ENCODE assay signal across 24 mouse cellular contexts in the genomic region with DNA sequence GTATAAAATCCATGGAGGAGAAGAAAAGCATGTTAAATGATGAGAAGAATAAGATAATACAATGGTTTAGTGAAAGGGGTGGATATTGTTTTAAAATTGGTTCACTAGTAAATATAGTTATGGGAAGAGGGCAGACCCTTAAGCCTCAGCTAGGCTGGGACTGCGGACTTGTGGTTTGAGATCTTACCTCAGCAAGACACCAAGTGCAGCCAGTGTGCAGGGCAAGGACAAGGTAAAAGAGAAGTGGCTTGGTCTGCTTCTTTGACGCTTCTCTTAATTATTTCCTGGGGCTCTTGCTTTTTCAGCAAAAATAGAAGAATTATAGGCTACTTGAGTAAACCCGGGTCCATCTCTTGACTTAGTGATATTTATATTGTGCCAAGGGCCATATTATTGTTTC. TPM values are rescaled to one million over a fixed set of nuclear protein-coding genes. Genes with fewer than 3 reads are reported as not detected.
DNase-seq lines count a peak whose midpoint lies in the region; ATAC-seq lines count a peak whose summit lies in the region.
"Had no signal": no experiment of that assay in that cellular context is flagged by ENCODE, and none has a peak within 500 bp of the region (broad histone marks: within the 10 kb centered on the region; RNA-seq: fewer than 3 reads in every experiment).

No protein-coding gene starts in this region.

- DNase-seq in heart, adult 11 months: peak; percentile 59
- DNase-seq in midbrain, embryonic 10.5 days (ENCODE audit: low spot score): no peak
- DNase-seq in c-Kit-positive CD71-positive TER-119-positive erythroid progenitor cells, embryonic 14.5 days (ENCODE audit: low spot score): no peak
- DNase-seq: adrenal gland, adult 8-10 months; adrenal gland, postnatal 14 days; adrenal gland, postnatal 36 days; B cell, adult 2 months; cerebellum, adult 11 months; cerebellum, adult 18-20 months; cerebellum, adult 8-10 months; cerebellum, adult 9-11 months; cerebellum, postnatal 14 days; cerebellum, postnatal 36 days had no signal

- no peaks in the 10 kb centered on the region for H3K36me3 ChIP-seq in heart, embryonic 11.5 days (ENCODE audit: control insufficient read depth, insufficient read depth, low read length)
- H3K36me3 ChIP-seq in midbrain, embryonic 10.5 days: no peaks in the 10 kb centered on the region
- H3K36me3 ChIP-seq: embryonic facial prominence, embryonic 10.5 days; embryonic facial prominence, embryonic 12.5 days; forebrain, embryonic 12.5 days; G1E had no signal

- no peak overlapping the region for H3K9ac ChIP-seq in heart, embryonic 11.5 days (ENCODE audit: low read depth, low read length)
- H3K9ac ChIP-seq: embryonic facial prominence, embryonic 12.5 days; forebrain, embryonic 12.5 days had no signal

- 74% methylated on average over 3 of the region's 3 CpGs for WGBS in heart, embryonic 11.5 days (ENCODE audit: insufficient replicate concordance)
- 82% methylated on average over 3 of the region's 3 CpGs for WGBS in midbrain, embryonic 10.5 days

- no peak overlapping the region for H3K4me3 ChIP-seq in heart, embryonic 11.5 days (ENCODE audit: low read depth, low read length)
- no peak overlapping the region for H3K4me3 ChIP-seq in midbrain, embryonic 10.5 days
- H3K4me3 ChIP-seq: embryonic facial prominence, embryonic 10.5 days; embryonic facial prominence, embryonic 12.5 days; forebrain, embryonic 12.5 days had no signal

- no peak overlapping the region for H3K4me2 ChIP-seq in heart, embryonic 11.5 days
- H3K4me2 ChIP-seq: embryonic facial prominence, embryonic 12.5 days; forebrain, embryonic 12.5 days had no signal

- no peak overlapping the region for H3K27ac ChIP-seq in heart, embryonic 11.5 days (ENCODE audit: low read depth, low read length)
- H3K27ac ChIP-seq in midbrain, embryonic 10.5 days (replicated peaks): no peak overlapping the region
- H3K27ac ChIP-seq: embryonic facial prominence, embryonic 10.5 days; embryonic facial prominence, embryonic 12.5 days; forebrain, embryonic 12.5 days had no signal

- no peaks in the 10 kb centered on the region for H3K27me3 ChIP-seq in heart, embryonic 11.5 days (ENCODE audit: control insufficient read depth, insufficient read depth, low read length)
- H3K27me3 ChIP-seq in midbrain, embryonic 10.5 days (ENCODE audit: low read depth, poor library complexity, severe bottlenecking): no peaks in the 10 kb centered on the region
- H3K27me3 ChIP-seq: embryonic facial prominence, embryonic 12.5 days; forebrain, embryonic 12.5 days had no signal

- no peak for ATAC-seq in heart, embryonic 11.5 days (replicated peaks; ENCODE audit: insufficient number of reproducible peaks, low FRiP score, low TSS enrichment)
- ATAC-seq in megakaryocyte, adult 5-6 weeks (ENCODE audit: poor library complexity, severe bottlenecking): peak; percentile 64
- ATAC-seq: activated CD4-positive, CD25-positive, alpha-beta regulatory T cell, adult 4 months; CD4-positive, CD25-positive, alpha-beta regulatory T cell, adult 4 months; forebrain, embryonic 14.5 days; forebrain, embryonic 16.5 days; Patski had no signal

- H3K9me3 ChIP-seq in heart, embryonic 11.5 days (replicated peaks; ENCODE audit: control insufficient read depth, low read length): no peaks in the 10 kb centered on the region
- no peaks in the 10 kb centered on the region for H3K9me3 ChIP-seq in midbrain, embryonic 10.5 days (replicated peaks)
- H3K9me3 ChIP-seq: embryonic facial prominence, embryonic 10.5 days; embryonic facial prominence, embryonic 12.5 days; forebrain, embryonic 12.5 days had no signal

- H3K4me1 ChIP-seq in heart, embryonic 11.5 days (ENCODE audit: control insufficient read depth, insufficient read depth, low read length): no peaks in the 10 kb centered on the region
- H3K4me1 ChIP-seq in midbrain, embryonic 10.5 days: no peaks in the 10 kb centered on the region
- H3K4me1 ChIP-seq: embryonic facial prominence, embryonic 12.5 days; forebrain, embryonic 12.5 days had no signal

RNA-seq across cellular contexts. Expression of a gene that starts 22.5 kb away (rescaled TPM):
- 16.1 and 19.3 TPM in 2 replicates for polyA plus RNA-seq in heart, embryonic 11.5 days (2014; fragmentation: Nextera tagmentation; extraction: Ambion mirVana)
- total RNA-seq in megakaryocyte, adult 5-6 weeks (2015): 18.2 and 18.8 TPM in 2 replicates
- total RNA-seq in megakaryocyte, adult 5-6 weeks (2017): 12.9 and 17.9 TPM in 2 replicates
- 17.0 and 21.6 TPM in 2 replicates for polyA plus RNA-seq in midbrain, embryonic 10.5 days (2016; fragmentation: Nextera tagmentation; extraction: Ambion mirVana)
